Mouse (Mus musculus) hindbrain, embryonic 16.5 days (tissue): ENCODE results near the gene Myh9. TPM values are rescaled to one million over a fixed set of nuclear protein-coding genes. Genes with fewer than 3 reads are reported as not detected.

Source experiments
- ATAC-seq: fragments of 200-750 bp; cut with Nextera tagmentation; 2 replicates; pipeline ENCODE4 v1.8.0; 2017; ENCODE audit warnings: moderate TSS enrichment, moderate library complexity
- H3K27ac ChIP-seq: fragments of 300-500 bp; sonication (generic); 2 replicates; pipeline ENCODE4 v1.5.1; 2014; ENCODE audit warnings: low read depth, mild to moderate bottlenecking, control low read depth, low read length, moderate library complexity
- H3K27me3 ChIP-seq: fragments of 300-500 bp; sonication (generic); replicated peaks from 2 replicates; pipeline ENCODE4 v1.6.1; 2014; ENCODE audit warnings: low read length; ENCODE audit not compliant: control insufficient read depth, insufficient read depth
- H3K36me3 ChIP-seq: fragments of 300-500 bp; sonication (generic); 2 replicates; pipeline ENCODE4 v1.6.1; 2014; ENCODE audit warnings: mild to moderate bottlenecking, low read length, moderate library complexity, mixed read lengths; ENCODE audit not compliant: control insufficient read depth, insufficient read depth
- H3K4me1 ChIP-seq: fragments of 300-500 bp; sonication (generic); 2 replicates; pipeline ENCODE4 v1.6.1; 2014; ENCODE audit warnings: low read depth, low read length; ENCODE audit not compliant: control insufficient read depth, insufficient read depth
- H3K4me2 ChIP-seq: fragments of 300-500 bp; sonication (generic); 2 replicates; pipeline ENCODE4 v1.6.1; 2014; ENCODE audit warnings: mild to moderate bottlenecking, low read length, control low read depth, moderate library complexity
- H3K4me3 ChIP-seq: fragments of 300-500 bp; sonication (generic); 2 replicates; pipeline ENCODE4 v1.5.1; 2014; ENCODE audit warnings: mild to moderate bottlenecking, low read length, control low read depth, moderate library complexity
- H3K9ac ChIP-seq: fragments of 300-500 bp; sonication (generic); 2 replicates; pipeline ENCODE4 v1.6.1; 2014; ENCODE audit warnings: low read depth, mild to moderate bottlenecking, control low read depth, low read length, moderate library complexity
- H3K9me3 ChIP-seq: fragments of 300-500 bp; sonication (generic); 2 replicates; pipeline ENCODE4 v1.6.1; 2014; ENCODE audit warnings: mild to moderate bottlenecking, low read length, moderate library complexity; ENCODE audit not compliant: control insufficient read depth
- WGBS: fragments of 180-500 bp; shearing (Covaris S2); extraction: QIAGEN DNeasy Blood & Tissue Kit; methylation state at CpG from one replicate; pipeline ENCODE4 v1.1.7; 2014; 5-methylcytosine and 5-hydroxymethylcytosine counted together
- polyA plus RNA-seq: library from polyadenylated mRNA; unstranded; fragments of >200 nt; fragmentation: Nextera tagmentation; extraction: Ambion mirVana; gene quantifications from 2 replicates; pipeline ENCODE4 v1.2.1, GENCODE M21; 2015

Myh9 gene
- polyA plus RNA-seq, 1 experiment from 2014 or later: 8.4 TPM

DNA sequence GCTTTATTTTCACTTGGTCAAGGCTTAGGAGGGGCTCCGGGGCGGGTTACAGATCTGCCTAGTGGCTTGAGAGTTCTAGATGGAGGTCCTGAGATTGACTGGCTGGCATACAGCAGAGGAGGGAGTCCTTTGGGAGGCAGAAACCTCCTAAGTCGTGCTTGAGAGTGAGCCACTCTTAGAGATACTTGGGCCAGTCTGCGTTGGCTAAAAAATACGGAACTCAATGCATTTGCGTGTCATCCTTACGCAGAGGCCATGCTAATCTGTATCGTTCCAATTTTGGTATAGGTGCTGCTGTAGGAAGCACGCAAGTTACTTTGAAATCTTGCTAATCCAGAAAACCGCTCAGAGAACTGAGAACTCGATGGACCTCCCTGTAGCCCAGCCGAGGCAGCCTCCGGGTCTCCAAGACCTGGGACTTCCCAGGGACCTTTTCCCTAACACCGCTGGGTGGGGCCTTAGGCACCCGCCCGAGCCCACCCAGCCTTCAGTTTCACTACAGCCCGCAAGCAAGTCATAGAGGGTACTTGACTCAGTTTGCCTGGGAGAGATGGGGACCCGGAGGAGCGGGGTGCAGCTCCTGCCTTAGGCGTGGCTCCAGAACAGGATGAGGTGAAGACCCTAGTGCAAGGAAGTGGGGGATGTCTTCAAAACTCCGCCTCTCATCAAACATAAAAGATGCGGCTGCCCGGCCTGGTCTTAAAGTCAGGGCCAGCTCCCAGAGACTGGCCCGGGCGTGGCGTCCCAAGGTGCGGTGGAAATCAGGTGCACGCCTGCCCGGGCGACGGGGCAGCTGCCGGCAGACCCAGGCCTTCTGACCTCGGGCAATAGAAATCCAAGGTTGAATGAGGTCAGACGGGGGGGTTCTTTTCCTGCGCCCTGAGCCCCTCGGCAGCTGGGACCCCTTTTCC is 1.3 kb downstream of the Myh9 start:
- H3K4me3 ChIP-seq: peak overlapping the region; percentile 84
- ATAC-seq: no peak
- H3K9me3 ChIP-seq: no peaks in the 10 kb centered on the region; the same call in 1 of the 2 replicates
- 5% methylated on average over 36 of the region's 36 CpGs for WGBS
- peaks cover 23% of the 10 kb centered on the region for H3K4me1 ChIP-seq
- H3K36me3 ChIP-seq: no peaks in the 10 kb centered on the region
- H3K27ac ChIP-seq: peak overlapping the region; percentile 82; the same call in 1 of the 2 replicates
- no peaks in the 10 kb centered on the region for H3K27me3 ChIP-seq
- peak overlapping the region; percentile 94 for H3K4me2 ChIP-seq
- H3K9ac ChIP-seq: peak overlapping the region; percentile 87

GRCm38 (mm10) chr15:77839529-77840286 is 2.3 kb downstream of the Myh9 start:
- Histone ChIP-seq H3K4me2 (peak overlapping the region; percentile 94), H3K4me1 (peaks cover 23% of the 10 kb centered on the region), H3K4me3 (peak overlapping the region; percentile 84), H3K27ac (peak overlapping the region; percentile 54; the same call in 1 of the 2 replicates), H3K9ac (peak overlapping the region; percentile 31), H3K36me3 (no peaks in the 10 kb centered on the region), H3K27me3 (no peaks in the 10 kb centered on the region), H3K9me3 (no peaks in the 10 kb centered on the region; the same call in 1 of the 2 replicates)
- ATAC-seq: no peak
- 18% methylated on average over 10 of the region's 10 CpGs for WGBS

GRCm38 (mm10) chr15:77838530-77839387 is 3.2 kb downstream of the Myh9 start:
- WGBS: 22% methylated on average over 4 of the region's 4 CpGs
- H3K27ac ChIP-seq: no peak overlapping the region
- H3K4me1 ChIP-seq: peaks cover 23% of the 10 kb centered on the region
- ATAC-seq: no peak
- H3K27me3 ChIP-seq: no peaks in the 10 kb centered on the region
- no peaks in the 10 kb centered on the region; the same call in 1 of the 2 replicates for H3K9me3 ChIP-seq
- H3K4me2 ChIP-seq: peak overlapping the region; percentile 2; the same call in 1 of the 2 replicates
- H3K4me3 ChIP-seq: no peak overlapping the region
- H3K36me3 ChIP-seq: no peaks in the 10 kb centered on the region
- H3K9ac ChIP-seq: no peak overlapping the region

GRCm38 (mm10) chr15:77837444-77838117 is 4.4 kb downstream of the Myh9 start:
- Histone ChIP-seq H3K4me3 (no peak overlapping the region), H3K4me2 (no peak overlapping the region), H3K9ac (no peak overlapping the region), H3K9me3 (no peaks in the 10 kb centered on the region; the same call in 1 of the 2 replicates), H3K4me1 (peaks cover 21% of the 10 kb centered on the region), H3K27me3 (no peaks in the 10 kb centered on the region), H3K36me3 (0 out of 2 replicates have a peak, but pooled peaks cover under 1% of the 10 kb centered on the region), H3K27ac (no peak overlapping the region)
- 78% methylated on average over 10 of the region's 10 CpGs for WGBS
- no peak for ATAC-seq

GRCm38 (mm10) chr15:77836692-77837443 is 5.1 kb downstream of the Myh9 start:
- Histone ChIP-seq H3K4me3 (no peak overlapping the region), H3K9me3 (no peaks in the 10 kb centered on the region; the same call in 1 of the 2 replicates), H3K36me3 (0 out of 2 replicates have a peak, but pooled peaks cover 3% of the 10 kb centered on the region), H3K4me2 (no peak overlapping the region), H3K27ac (no peak overlapping the region), H3K27me3 (no peaks in the 10 kb centered on the region), H3K9ac (no peak overlapping the region), H3K4me1 (peaks cover 21% of the 10 kb centered on the region)
- ATAC-seq: no peak
- WGBS: 66% methylated on average over 6 of the region's 6 CpGs

GRCm38 (mm10) chr15:77835930-77836653 is 5.9 kb downstream of the Myh9 start:
- H3K27ac ChIP-seq: no peak overlapping the region

GRCm38 (mm10) chr15:77834336-77835268 is 7.4 kb downstream of the Myh9 start:
- Histone ChIP-seq H3K27me3 (no peaks in the 10 kb centered on the region), H3K9ac (no peak overlapping the region), H3K36me3 (0 out of 2 replicates have a peak, but pooled peaks cover 3% of the 10 kb centered on the region), H3K9me3 (no peaks in the 10 kb centered on the region), H3K4me3 (no peak overlapping the region), H3K4me2 (no peak overlapping the region), H3K27ac (no peak overlapping the region), H3K4me1 (peaks cover 8% of the 10 kb centered on the region)
- ATAC-seq: no peak
- 81% methylated on average over 15 of the region's 15 CpGs for WGBS

More at GRCm38 (mm10) chr15:77835930-77836653, 5.9 kb downstream of the Myh9 start:
- peaks cover 21% of the 10 kb centered on the region for H3K4me1 ChIP-seq
- no peak for ATAC-seq
- 0 out of 2 replicates have a peak, but pooled peaks cover 3% of the 10 kb centered on the region for H3K36me3 ChIP-seq
- H3K27me3 ChIP-seq: no peaks in the 10 kb centered on the region
- H3K9ac ChIP-seq: no peak overlapping the region
- 72% methylated on average over 9 of the region's 9 CpGs for WGBS
- no peak overlapping the region for H3K4me2 ChIP-seq
- no peaks in the 10 kb centered on the region for H3K9me3 ChIP-seq
- no peak overlapping the region for H3K4me3 ChIP-seq
